Mouse (Mus musculus): ENCODE measurements around the gene Creb3l1.

GRCm38 (mm10) chr2:91962864-91963401 is 61.4 kb downstream of the Creb3l1 start:
- TF ChIP-seq CTCF (conservative IDR thresholded peaks at IDR 0.05; ENCODE audit: insufficient read depth, insufficient read length, low read depth, low read length), result no peak
- no peak for TF ChIP-seq POLR2A (IDR thresholded peaks at IDR 0.05; ENCODE audit: low read depth, low read length)
